Mouse (Mus musculus) MEL (cell line): ENCODE results near the gene Prpf38b. TPM values are rescaled to one million over a fixed set of nuclear protein-coding genes. Genes with fewer than 3 reads are reported as not detected.

Experiments
- DNase-seq: peaks from one replicate; pipeline ENCODE4 v3.0.0; 2011; ENCODE audit warnings: low read depth, low spot score
- H3K27ac ChIP-seq: 2 replicates; pipeline ENCODE4 v1.5.1; 2012; ENCODE audit warnings: low read depth, mild to moderate bottlenecking, control low read depth, low read length, moderate library complexity; ENCODE audit not compliant: control insufficient read depth
- H3K27me3 ChIP-seq, 2 experiments: fragments of 150-350 bp in 1 of 2; sonication (generic) in 1 of 2; 2 replicates each; pipeline ENCODE4 v1.6.1; 2012; ENCODE audit warnings: low read length in 2 of 2, mild to moderate bottlenecking in 2 of 2, improper control_type of control experiment in 1 of 2, moderate library complexity in 1 of 2; ENCODE audit not compliant: insufficient read depth in 2 of 2, control insufficient read depth in 1 of 2
- H3K36me3 ChIP-seq, 2 experiments: 2 replicates each; pipeline ENCODE4 v1.6.1; 2012 to 2014; ENCODE audit warnings: low read length in 2 of 2, improper control_type of control experiment in 1 of 2, inconsistent platforms in 1 of 2, mild to moderate bottlenecking in 1 of 2; ENCODE audit not compliant: insufficient read depth in 2 of 2, control insufficient read depth in 1 of 2
- H3K4me1 ChIP-seq, 2 experiments: fragments of 150-350 bp in 1 of 2; sonication (generic) in 1 of 2; 2 replicates each; pipeline ENCODE4 v1.6.1; 2012; ENCODE audit warnings: low read length in 2 of 2, improper control_type of control experiment in 1 of 2, mild to moderate bottlenecking in 1 of 2; ENCODE audit not compliant: insufficient read depth in 2 of 2, control insufficient read depth in 1 of 2
- H3K4me3 ChIP-seq, 2 experiments: fragments of 150-350 bp in 1 of 2; sonication (generic) in 1 of 2; 2 replicates each; pipeline ENCODE4 v1.5.1; 2012; ENCODE audit warnings: low read depth in 2 of 2, low read length in 2 of 2, mild to moderate bottlenecking in 2 of 2, moderate library complexity in 2 of 2, control low read depth in 1 of 2, improper control_type of control experiment in 1 of 2; ENCODE audit not compliant: control insufficient read depth in 1 of 2, insufficient read depth in 1 of 2
- H3K79me2 ChIP-seq: 2 replicates; pipeline ENCODE4 v1.6.1; 2012; ENCODE audit warnings: mild to moderate bottlenecking, low read length, moderate library complexity; ENCODE audit not compliant: control insufficient read depth, poor library complexity, insufficient read depth
- H3K9ac ChIP-seq: 2 replicates; pipeline ENCODE4 v1.6.1; 2012; ENCODE audit warnings: low read depth, mild to moderate bottlenecking, control low read depth, low read length, moderate library complexity; ENCODE audit not compliant: control insufficient read depth, poor library complexity, severe bottlenecking
- H3K9me3 ChIP-seq: fragments of 150-350 bp; sonication (generic); replicated peaks from 2 replicates; pipeline ENCODE4 v1.6.1; 2012; ENCODE audit warnings: mild to moderate bottlenecking, low read length, improper control_type of control experiment, moderate library complexity; ENCODE audit not compliant: insufficient read depth
- BHLHE40 ChIP-seq: IDR thresholded peaks from 2 replicates; pipeline ENCODE4 v1.6.1; 2012; ENCODE audit warnings: low read depth, mild to moderate bottlenecking, inconsistent platforms, low read length, improper control_type of control experiment, borderline replicate concordance
- CHD1 ChIP-seq: IDR thresholded peaks from 2 replicates; pipeline ENCODE4 v1.6.1; 2012; ENCODE audit warnings: low read depth, mild to moderate bottlenecking, inconsistent platforms, low read length, improper control_type of control experiment
- E2F4 ChIP-seq: IDR thresholded peaks from 2 replicates; pipeline ENCODE4 v1.6.1; 2011; ENCODE audit warnings: low read depth, low read length, improper control_type of control experiment, borderline replicate concordance
- EP300 ChIP-seq, 2 experiments: IDR thresholded peaks; 2 replicates each; pipeline ENCODE4 v1.6.1; 2011; ENCODE audit warnings: improper control_type of control experiment in 2 of 2, low read length in 2 of 2, low read depth in 1 of 2, mild to moderate bottlenecking in 1 of 2
- ETS1 ChIP-seq: IDR thresholded peaks from 2 replicates; pipeline ENCODE4 v1.6.1; 2012; ENCODE audit warnings: low read depth, mild to moderate bottlenecking, inconsistent platforms, low read length, improper control_type of control experiment, moderate library complexity
- GATA1 ChIP-seq: IDR thresholded peaks from 2 replicates; pipeline ENCODE4 v1.6.1; 2011; ENCODE audit warnings: low read depth, low read length, improper control_type of control experiment
- HCFC1 ChIP-seq: IDR thresholded peaks from 2 replicates; pipeline ENCODE4 v1.6.1; 2012; ENCODE audit warnings: low read depth, mild to moderate bottlenecking, inconsistent platforms, low read length, improper control_type of control experiment, moderate library complexity
- KAT2A ChIP-seq: conservative IDR thresholded peaks from 2 replicates; pipeline ENCODE4 v1.6.1; 2012; ENCODE audit warnings: low read depth, low read length, improper control_type of control experiment, inconsistent platforms
- MAX ChIP-seq: IDR thresholded peaks from 2 replicates; pipeline ENCODE4 v1.6.1; 2011; ENCODE audit warnings: low read length, improper control_type of control experiment
- MEF2A ChIP-seq: IDR thresholded peaks from 2 replicates; pipeline ENCODE4 v1.6.1; 2014; ENCODE audit warnings: low read depth, mild to moderate bottlenecking, inconsistent platforms, low read length, improper control_type of control experiment; ENCODE audit not compliant: poor library complexity, insufficient replicate concordance, severe bottlenecking; ENCODE audit errors: extremely low read depth
- MYC ChIP-seq: IDR thresholded peaks from 2 replicates; pipeline ENCODE4 v1.6.1; 2011; ENCODE audit warnings: low read depth, mild to moderate bottlenecking, low read length, improper control_type of control experiment, moderate library complexity
- NELFE ChIP-seq: IDR thresholded peaks from 2 replicates; pipeline ENCODE4 v1.6.1; 2011; ENCODE audit warnings: low read depth, low read length, improper control_type of control experiment
- NRF1 ChIP-seq: IDR thresholded peaks from 2 replicates; pipeline ENCODE4 v1.6.1; 2014; ENCODE audit warnings: low read depth, mild to moderate bottlenecking, inconsistent platforms, low read length, improper control_type of control experiment, moderate library complexity; ENCODE audit not compliant: poor library complexity, insufficient read depth, severe bottlenecking
- POLR2AphosphoS5 ChIP-seq: IDR thresholded peaks from 2 replicates; pipeline ENCODE4 v1.6.1; 2012; ENCODE audit warnings: low read depth, borderline replicate concordance, mild to moderate bottlenecking, inconsistent platforms, low read length, moderate library complexity, mixed read lengths
- RCOR1 ChIP-seq: IDR thresholded peaks from 2 replicates; pipeline ENCODE4 v1.6.1; 2012; ENCODE audit warnings: low read depth, mild to moderate bottlenecking, inconsistent platforms, low read length, improper control_type of control experiment
- TAL1 ChIP-seq: IDR thresholded peaks from 2 replicates; pipeline ENCODE4 v1.6.1; 2012; ENCODE audit warnings: mild to moderate bottlenecking, inconsistent platforms, low read length, moderate library complexity, mixed read lengths
- UBTF ChIP-seq: IDR thresholded peaks from 2 replicates; pipeline ENCODE4 v1.6.1; 2012; ENCODE audit warnings: low read depth, mild to moderate bottlenecking, inconsistent platforms, low read length, improper control_type of control experiment, moderate library complexity, borderline replicate concordance; ENCODE audit not compliant: insufficient read depth
- USF2 ChIP-seq, 2 experiments: IDR thresholded peaks; 2 replicates each; pipeline ENCODE4 v1.6.1; 2011 to 2012; ENCODE audit warnings: improper control_type of control experiment in 2 of 2, low read length in 2 of 2, borderline replicate concordance in 1 of 2, inconsistent platforms in 1 of 2, low read depth in 1 of 2, mild to moderate bottlenecking in 1 of 2; ENCODE audit not compliant: insufficient read depth in 1 of 2
- ZKSCAN1 ChIP-seq: IDR thresholded peaks from 2 replicates; pipeline ENCODE4 v1.6.1; 2012; ENCODE audit warnings: low read depth, mild to moderate bottlenecking, inconsistent platforms, low read length, improper control_type of control experiment, moderate library complexity
- ZMIZ1 ChIP-seq: IDR thresholded peaks from 2 replicates; pipeline ENCODE4 v1.6.1; 2012; ENCODE audit warnings: low read depth, mild to moderate bottlenecking, inconsistent platforms, low read length, improper control_type of control experiment, moderate library complexity
- ZNF384 ChIP-seq: IDR thresholded peaks from 2 replicates; pipeline ENCODE4 v1.6.1; 2012; ENCODE audit warnings: low read depth, mild to moderate bottlenecking, inconsistent platforms, low read length, improper control_type of control experiment
- polyA plus RNA-seq, 2 experiments: library from polyadenylated mRNA; stranded (reverse) in 1 of 2; unstranded in 1 of 2; fragments of >175 nt in 1 of 2; fragments of >200 nt in 1 of 2; gene quantifications; 2 replicates each; pipeline versions ENCODE4 v1.2.1 to v1.2.4; 2012; ENCODE audit warnings: low replicate concordance in 2 of 2, low read depth in 1 of 2; ENCODE audit not compliant: insufficient read length in 2 of 2, insufficient read depth in 1 of 2, missing spikeins in 1 of 2
- total RNA-seq: library from RNA; depleted of rRNA; stranded (reverse); fragments of 300-350 nt; gene quantifications from 2 replicates; pipeline ENCODE4 v1.2.3, GENCODE M21; 2012

The Prpf38b gene
- total and polyA plus RNA-seq, 3 experiments: 43.0 to 138 (median 128) TPM

DNA sequence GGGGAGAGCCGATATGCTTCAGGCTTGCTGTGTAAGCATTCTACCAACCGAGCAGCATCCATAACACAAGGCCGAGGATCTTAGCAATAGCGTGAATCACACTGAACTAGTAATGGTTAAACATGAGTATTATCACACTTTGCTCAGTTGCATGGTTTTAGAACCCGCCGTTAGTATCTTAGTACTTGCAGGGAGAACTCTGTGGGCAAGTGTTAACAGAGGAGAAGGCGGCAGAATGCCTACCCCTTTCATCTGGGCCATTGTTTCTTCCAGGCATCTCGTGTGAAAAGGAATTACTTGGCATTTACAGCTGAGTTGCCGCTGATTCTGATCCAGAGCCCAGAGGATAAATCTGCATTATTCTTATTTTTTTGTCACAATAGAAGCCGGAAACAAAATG is 29.5 kb upstream of the Prpf38b start:
- Histone ChIP-seq H3K4me1 (no peaks in the 10 kb centered on the region), H3K27ac (no peak overlapping the region), H3K4me3 (no peak overlapping the region), H3K27me3 (no peaks in the 10 kb centered on the region), H3K79me2 (no peaks in the 10 kb centered on the region), H3K9ac (no peak overlapping the region), H3K9me3 (no peaks in the 10 kb centered on the region), H3K36me3 (no peaks in the 10 kb centered on the region)
- DNase-seq: no peak
- TF ChIP-seq ETS1: no peak
- TF ChIP-seq RCOR1: no peak
- no peak for TF ChIP-seq CHD1
- no peak for TF ChIP-seq ZNF384
- no peak for TF ChIP-seq MEF2A
- no peak for TF ChIP-seq TAL1
- no peak for TF ChIP-seq USF2 (IDR thresholded peaks at IDR 0.05; ENCODE audit: borderline replicate concordance in 1 of 2, insufficient read depth in 1 of 2, low read depth in 1 of 2, low read length in 2 of 2)
- TF ChIP-seq ZMIZ1: no peak
- TF ChIP-seq HCFC1: no peak
- no peak for TF ChIP-seq ZKSCAN1
- TF ChIP-seq BHLHE40: no peak
- no peak for TF ChIP-seq POLR2AphosphoS5
- TF ChIP-seq NELFE: no peak
- TF ChIP-seq NRF1: no peak
- TF ChIP-seq E2F4: no peak
- no peak for TF ChIP-seq KAT2A
- no peak for TF ChIP-seq GATA1
- TF ChIP-seq MAX: no peak
- TF ChIP-seq UBTF: no peak
- no peak for TF ChIP-seq MYC

DNA sequence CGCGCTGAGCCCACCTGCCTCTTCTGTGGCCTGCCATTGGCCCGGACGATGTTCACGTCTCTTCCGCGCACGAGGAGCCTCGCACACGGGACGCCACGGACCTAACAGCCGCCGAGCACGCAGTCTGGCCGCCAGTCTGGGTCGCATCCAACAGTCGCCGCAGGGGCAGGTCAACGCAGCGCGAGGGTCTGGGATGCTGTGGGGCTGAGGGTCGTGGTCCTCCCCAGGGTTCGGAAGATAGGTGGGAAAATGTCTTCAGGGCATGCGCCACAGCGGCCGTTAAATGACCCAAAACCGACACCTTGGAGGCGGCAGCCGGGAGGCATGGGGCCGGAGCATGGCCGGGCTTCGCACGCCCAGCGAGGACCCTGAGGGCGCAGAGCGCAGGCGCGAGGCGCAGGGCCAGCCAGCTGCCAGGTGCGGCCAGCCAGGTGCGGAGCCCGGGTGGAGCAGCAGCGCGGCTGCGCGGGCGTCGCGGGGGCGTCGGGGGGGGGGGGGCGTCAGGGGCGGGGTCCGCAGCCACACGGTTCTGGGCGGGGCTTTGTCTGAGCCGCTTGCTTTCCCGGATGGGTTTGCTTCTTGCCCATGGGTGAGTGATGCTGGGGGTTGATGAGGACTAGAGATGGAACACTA is 28.6 kb upstream of the Prpf38b start, which contains the start of gene Gm9857:
TSS of gene Gm9857 (minus strand) at position 445 of the 633 bp plus-strand sequence.
- H3K79me2 ChIP-seq: no peaks in the 10 kb centered on the region
- H3K9me3 ChIP-seq: no peaks in the 10 kb centered on the region
- H3K4me1 ChIP-seq: no peaks in the 10 kb centered on the region
- no peaks in the 10 kb centered on the region for H3K36me3 ChIP-seq
- no peak within 1 kb of the TSS for H3K27ac ChIP-seq
- DNase-seq: no peak
- no peak within 1 kb of the TSS for H3K4me3 ChIP-seq
- no peaks in the 10 kb centered on the region for H3K27me3 ChIP-seq
- no peak for TF ChIP-seq EP300 (IDR thresholded peaks at IDR 0.05; ENCODE audit: low read depth in 1 of 2, low read length in 2 of 2)
- no peak within 1 kb of the TSS for H3K9ac ChIP-seq
